8 mouse cellular contexts compared by ENCODE assay signal in the genomic region with DNA sequence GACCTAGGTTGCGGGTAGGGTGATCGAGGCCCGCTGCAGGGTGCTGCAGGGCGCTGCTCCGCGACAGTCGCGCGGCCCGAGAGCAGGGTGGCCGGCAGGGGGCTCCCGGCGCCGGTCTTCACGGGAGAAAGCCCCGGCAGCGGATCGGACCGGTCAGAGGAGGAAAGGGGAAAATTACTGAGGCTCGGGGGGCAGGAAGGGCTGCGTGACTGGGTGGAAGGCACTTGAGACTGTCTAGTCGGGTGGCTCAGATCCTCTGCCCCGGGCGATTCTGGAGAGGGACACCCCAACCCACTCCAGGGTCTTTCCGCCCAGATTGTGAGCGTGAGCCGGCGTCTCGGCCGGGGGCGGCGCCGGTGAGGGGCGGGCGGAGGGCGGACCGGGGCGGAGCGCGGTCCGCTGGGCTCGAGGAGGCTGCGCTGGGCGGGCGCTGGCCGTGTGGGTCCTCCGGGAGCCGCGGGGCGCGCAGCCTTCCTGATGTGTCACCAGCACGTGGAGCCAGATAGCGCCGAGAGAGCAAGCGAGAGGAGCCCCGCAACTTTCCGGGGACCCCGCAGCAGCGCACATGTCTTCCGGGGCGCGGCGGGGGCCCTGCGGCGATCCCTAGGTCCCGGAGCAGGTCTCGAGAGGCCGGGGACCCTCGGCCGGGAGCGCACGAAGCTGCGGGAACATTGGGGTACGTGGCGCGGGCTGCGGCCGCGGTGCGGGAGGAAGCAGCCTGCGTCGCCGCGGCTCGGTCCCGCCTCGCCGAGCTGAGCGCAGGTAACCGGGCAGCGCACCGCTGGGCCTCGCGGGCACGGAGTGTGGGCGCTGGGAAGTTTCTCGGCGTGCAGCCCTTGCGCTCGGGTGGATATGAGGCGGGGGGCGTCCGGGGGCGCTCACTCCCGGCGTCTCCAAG.
DNase-seq lines count a peak whose midpoint lies in the region; ATAC-seq and TF ChIP-seq lines count a peak whose summit lies in the region.

No protein-coding gene starts in this region.

- H3K27ac ChIP-seq in forebrain, embryonic 16.5 days (ENCODE audit: low read length): no peak overlapping the region

- peak; percentile 88 for ATAC-seq in forebrain, embryonic 16.5 days
- peak; percentile 59 to 71 for ATAC-seq in hematopoietic stem cell, adult 5-6 weeks (replicated peaks in 1 of 2; ENCODE audit: insufficient read depth in 1 of 2, low FRiP score in 2 of 2, low TSS enrichment in 1 of 2, low read depth in 1 of 2, poor library complexity in 2 of 2, severe bottlenecking in 2 of 2)

- H3K4me1 ChIP-seq in E14TG2a.4 (replicated peaks; ENCODE audit: low read depth, low read length): peaks cover 44% of the 10 kb centered on the region
- H3K4me1 ChIP-seq in forebrain, embryonic 16.5 days (replicated peaks; ENCODE audit: control insufficient read depth, insufficient read depth, low read length): peaks cover 14% of the 10 kb centered on the region

- peak overlapping the region; percentile 85 for H3K4me3 ChIP-seq in E14TG2a.4 (replicated peaks; ENCODE audit: low read length)
- H3K4me3 ChIP-seq in forebrain, embryonic 16.5 days (replicated peaks; ENCODE audit: low read length): peak overlapping the region; percentile 71

- DNase-seq in c-Kit-positive CD71-positive TER-119-negative erythroid progenitor cells, embryonic 14.5 days (ENCODE audit: low read depth): peak; percentile 33
- peak; percentile 74 for DNase-seq in layer of hippocampus, adult 9-11 months
- peak; percentile 93 for DNase-seq in lung, postnatal 10 days
- DNase-seq in ovary, postnatal 14 days (ENCODE audit: low spot score): peak; percentile 76
- DNase-seq in thymus, postnatal 25 days: peak; percentile 75

- no peaks in the 10 kb centered on the region for H3K9me3 ChIP-seq in E14TG2a.4 (ENCODE audit: low read length)
- H3K9me3 ChIP-seq in forebrain, embryonic 16.5 days (ENCODE audit: control insufficient read depth, low read length): no peaks in the 10 kb centered on the region

- H3K9ac ChIP-seq in forebrain, embryonic 16.5 days (replicated peaks; ENCODE audit: low read depth, low read length): peak overlapping the region; percentile 57

- peak overlapping the region; percentile 99 for H3K4me2 ChIP-seq in forebrain, embryonic 16.5 days (ENCODE audit: low read length)

- H3K27me3 ChIP-seq in E14TG2a.4 (ENCODE audit: insufficient read depth, low read length): peaks cover 66% of the 10 kb centered on the region
- peaks cover 30% of the 10 kb centered on the region for H3K27me3 ChIP-seq in forebrain, embryonic 16.5 days (replicated peaks; ENCODE audit: control insufficient read depth, insufficient read depth, low read length)

- no peaks in the 10 kb centered on the region for H3K36me3 ChIP-seq in E14TG2a.4 (ENCODE audit: insufficient read depth, low read length)
- no peaks in the 10 kb centered on the region for H3K36me3 ChIP-seq in forebrain, embryonic 16.5 days (ENCODE audit: control insufficient read depth, insufficient read depth)

- TF ChIP-seq CTCF in E14TG2a.4 (conservative IDR thresholded peaks at IDR 0.05; ENCODE audit: low read length): no peak

- under 1% methylated on average over 104 of the region's 106 CpGs for WGBS in forebrain, embryonic 16.5 days

Comparison
In these comparisons a context has a peak if more than half of its experiments do, and no peak if none do; other contexts are left out.
1. DNase-seq: peak in every context shown above with its lines; median percentile 93 in lung, postnatal 10 days; 76 in ovary, postnatal 14 days; 75 in thymus, postnatal 25 days; 74 in layer of hippocampus, adult 9-11 months; 33 in c-Kit-positive CD71-positive TER-119-negative erythroid progenitor cells, embryonic 14.5 days.